Mouse (Mus musculus) cerebellum, adult 2 months (tissue): ENCODE data around the gene Olfr574. TPM values are rescaled to one million over a fixed set of nuclear protein-coding genes. Genes with fewer than 3 reads are reported as not detected.

ENCODE experiments used
- DNase-seq, 2 experiments: peaks; one replicate each; pipeline ENCODE4 v3.0.0; 2021
- H3K27ac ChIP-seq: fragments of 200-500 bp; 2 replicates; pipeline ENCODE4 v1.5.1; 2012; ENCODE audit warnings: low read length, control low read depth, inconsistent platforms; ENCODE audit not compliant: insufficient read depth
- H3K27me3 ChIP-seq: fragments of 200-500 bp; 2 replicates; pipeline ENCODE4 v1.6.1; 2012; ENCODE audit warnings: inconsistent platforms, mild to moderate bottlenecking, low read length, moderate library complexity; ENCODE audit not compliant: control insufficient read depth, insufficient read depth
- H3K4me1 ChIP-seq: fragments of 200-500 bp; 2 replicates; pipeline ENCODE4 v1.6.1; 2011; ENCODE audit warnings: low read length; ENCODE audit not compliant: control insufficient read depth, insufficient read depth
- H3K4me3 ChIP-seq: fragments of 200-500 bp; replicated peaks from 2 replicates; pipeline ENCODE3; 2011; ENCODE audit warnings: mild to moderate bottlenecking, low read depth, low read length, control low read depth; ENCODE audit not compliant: insufficient read depth
- CTCF ChIP-seq: fragments of 200-500 bp; IDR thresholded peaks from 2 replicates; pipeline ENCODE4 v1.5.1; 2011; ENCODE audit warnings: low read depth, mild to moderate bottlenecking, control low read depth, low read length, moderate library complexity, borderline replicate concordance; ENCODE audit not compliant: insufficient read depth
- POLR2A ChIP-seq: fragments of 200-500 bp; IDR thresholded peaks from 2 replicates; pipeline ENCODE4 v1.6.1; 2011; ENCODE audit warnings: low read length, control low read depth, borderline replicate concordance; ENCODE audit not compliant: insufficient read depth
- WGBS: fragments of 180-500 bp; shearing (Covaris S2); methylation state at CpG from one replicate; pipeline ENCODE4 v1.1.7; 2018; 5-methylcytosine and 5-hydroxymethylcytosine counted together
- polyA plus RNA-seq: library from polyadenylated mRNA; depleted of rRNA; stranded (reverse); fragments of >200 nt; gene quantifications from 2 replicates; pipeline ENCODE4 v1.2.3, GENCODE M21; 2012; rRNA removed

Gene Olfr574
- polyA plus RNA-seq, 1 experiment: not detected

- no peaks in the 10 kb centered on the region for H3K4me1 ChIP-seq
- 86% methylated on average over 1 of the region's 1 CpGs for WGBS
- DNase-seq: no peak
- H3K4me3 ChIP-seq: no peak overlapping the region
- H3K27me3 ChIP-seq: no peaks in the 10 kb centered on the region
- no peak for TF ChIP-seq POLR2A
- TF ChIP-seq CTCF: no peak
- H3K27ac ChIP-seq: no peak overlapping the region
Measured at GRCm38 (mm10) chr7:102943417-102943816, 4.8 kb upstream of the Olfr574 start.

- Histone ChIP-seq H3K4me3 (no peak overlapping the region), H3K27ac (no peak overlapping the region), H3K4me1 (no peaks in the 10 kb centered on the region), H3K27me3 (no peaks in the 10 kb centered on the region)
- no peak for TF ChIP-seq POLR2A
- DNase-seq: no peak
- 62% methylated on average over 1 of the region's 1 CpGs for WGBS
Measured at GRCm38 (mm10) chr7:102950732-102951131, 2.5 kb downstream of the Olfr574 start.

GRCm38 (mm10) chr7:102958137-102958536, 9.9 kb downstream of the Olfr574 start:
- 77% methylated on average over 3 of the region's 3 CpGs for WGBS
- DNase-seq: no peak
- TF ChIP-seq CTCF: no peak
- TF ChIP-seq POLR2A: no peak
- no peak overlapping the region for H3K4me3 ChIP-seq
- no peak overlapping the region for H3K27ac ChIP-seq
- no peaks in the 10 kb centered on the region for H3K27me3 ChIP-seq
- no peaks in the 10 kb centered on the region; the same call in 1 of the 2 replicates for H3K4me1 ChIP-seq

- no peak within 1 kb of the TSS for H3K27ac ChIP-seq
- no peak for TF ChIP-seq CTCF
- no peak for TF ChIP-seq POLR2A
- H3K4me1 ChIP-seq: no peaks in the 10 kb centered on the region; the same call in 1 of the 2 replicates
- no peaks in the 10 kb centered on the region for H3K27me3 ChIP-seq
- no peak within 1 kb of the TSS for H3K4me3 ChIP-seq
- whole genome bisulfite sequencing: 63% methylated on average over 1 of the region's 1 CpGs
- no peak for DNase-seq
Measured at GRCm38 (mm10) chr7:102958593-102958992, 10.3 kb downstream of the Olfr574 start, which contains the start of gene Olfr575. Gene Olfr575, minus strand, starts transcription at chr7:102958775.

GRCm38 (mm10) chr7:102962360-102962759, 14.1 kb downstream of the Olfr574 start, which contains the start of gene Olfr576:
Gene Olfr576, plus strand, starts transcription at chr7:102962660.
- no peak for TF ChIP-seq CTCF
- TF ChIP-seq POLR2A: no peak
- no peak for DNase-seq
- WGBS: 28% methylated on average over 2 of the region's 2 CpGs
- Histone ChIP-seq H3K4me3 (no peak within 1 kb of the TSS), H3K27ac (no peak within 1 kb of the TSS), H3K4me1 (no peaks in the 10 kb centered on the region; the same call in 1 of the 2 replicates), H3K27me3 (no peaks in the 10 kb centered on the region)

- H3K4me3 ChIP-seq: no peak overlapping the region
- 27% methylated on average over 1 of the region's 1 CpGs for WGBS
- H3K27ac ChIP-seq: no peak overlapping the region
- no peaks in the 10 kb centered on the region for H3K4me1 ChIP-seq
- no peak for TF ChIP-seq POLR2A
- no peak for TF ChIP-seq CTCF
- DNase-seq: no peak
- H3K27me3 ChIP-seq: no peaks in the 10 kb centered on the region
Measured at GRCm38 (mm10) chr7:102974399-102974798, 26.1 kb downstream of the Olfr574 start.

- WGBS: 77% methylated on average over 2 of the region's 2 CpGs
- H3K27me3 ChIP-seq: no peaks in the 10 kb centered on the region
- H3K4me1 ChIP-seq: no peaks in the 10 kb centered on the region
- no peak for DNase-seq
- no peak within 1 kb of the TSS for H3K4me3 ChIP-seq
- no peak for TF ChIP-seq CTCF
- no peak for TF ChIP-seq POLR2A
- no peak within 1 kb of the TSS for H3K27ac ChIP-seq
Measured at GRCm38 (mm10) chr7:102975843-102976242, 27.6 kb downstream of the Olfr574 start, which contains the start of gene Olfr577. Gene Olfr577, minus strand, starts transcription at chr7:102975943.

- no peak within 1 kb of the TSS for H3K4me3 ChIP-seq
- H3K4me1 ChIP-seq: no peaks in the 10 kb centered on the region
- TF ChIP-seq POLR2A: no peak
- no peak for TF ChIP-seq CTCF
- no peak for DNase-seq
- 66% methylated on average over 3 of the region's 3 CpGs for WGBS
- H3K27ac ChIP-seq: no peak within 1 kb of the TSS
- no peaks in the 10 kb centered on the region for H3K27me3 ChIP-seq
Measured at GRCm38 (mm10) chr7:102989224-102989623, 41.0 kb downstream of the Olfr574 start, which contains the start of gene Olfr578. Gene Olfr578, minus strand, starts transcription at chr7:102989324.

Other genes starting within 250 kb of the Olfr574 start
- gene Olfr558, start 246.3 kb upstream of the Olfr574 start, polyA plus RNA-seq: 0.49 and 0.52 TPM in 2 replicates
- gene Olfr33, start 229.4 kb upstream of the Olfr574 start, polyA plus RNA-seq: not detected in 2 replicates
- gene Olfr559, start 221.0 kb upstream of the Olfr574 start, polyA plus RNA-seq: not detected in 2 replicates
- gene Olfr560, start 189.1 kb upstream of the Olfr574 start, polyA plus RNA-seq: 0.07 TPM in 1 of 2 replicates, not detected in the other
- 0.51 and 0.75 TPM in 2 replicates for gene Olfr78, start 189.0 kb upstream of the Olfr574 start, polyA plus RNA-seq
- not detected in 2 replicates for gene Olfr561, start 177.2 kb upstream of the Olfr574 start, polyA plus RNA-seq
- gene Olfr564, start 145.0 kb upstream of the Olfr574 start, polyA plus RNA-seq: not detected in 2 replicates
- not detected in 2 replicates for gene Olfr566, start 89.7 kb upstream of the Olfr574 start, polyA plus RNA-seq
- not detected in 2 replicates for gene Olfr568, start 71.3 kb upstream of the Olfr574 start, polyA plus RNA-seq
- not detected in 2 replicates for gene Olfr569, start 57.6 kb upstream of the Olfr574 start, polyA plus RNA-seq
- 0.19 TPM in 1 of 2 replicates, not detected in the other for gene Olfr570, start 53.9 kb upstream of the Olfr574 start, polyA plus RNA-seq
- gene Olfr571, start 30.9 kb upstream of the Olfr574 start, polyA plus RNA-seq: not detected in 2 replicates
- gene Olfr572, start 24.1 kb upstream of the Olfr574 start, polyA plus RNA-seq: not detected in 2 replicates
- not detected in 2 replicates for gene Olfr573-ps1, start 5.9 kb upstream of the Olfr574 start, polyA plus RNA-seq
- gene Olfr575, start 10.3 kb downstream of the Olfr574 start, polyA plus RNA-seq: not detected in 2 replicates
- gene Olfr576, start 14.2 kb downstream of the Olfr574 start, polyA plus RNA-seq: not detected in 2 replicates
- gene Olfr577, start 27.5 kb downstream of the Olfr574 start, polyA plus RNA-seq: not detected in 2 replicates
- not detected in 2 replicates for gene Olfr578, start 40.9 kb downstream of the Olfr574 start, polyA plus RNA-seq
- not detected in 2 replicates for gene Olfr582, start 89.6 kb downstream of the Olfr574 start, polyA plus RNA-seq
- gene Olfr583, start 102.8 kb downstream of the Olfr574 start, polyA plus RNA-seq: not detected in 2 replicates
- not detected in 2 replicates for gene Olfr584, start 133.4 kb downstream of the Olfr574 start, polyA plus RNA-seq
- gene Olfr585, start 149.3 kb downstream of the Olfr574 start, polyA plus RNA-seq: not detected in 2 replicates
- not detected in 2 replicates for gene Olfr586, start 177.2 kb downstream of the Olfr574 start, polyA plus RNA-seq
- gene Olfr588-ps1, start 192.4 kb downstream of the Olfr574 start, polyA plus RNA-seq: not detected in 2 replicates
- gene Olfr589, start 207.9 kb downstream of the Olfr574 start, polyA plus RNA-seq: not detected in 2 replicates
- not detected in 2 replicates for gene Olfr591, start 229.9 kb downstream of the Olfr574 start, polyA plus RNA-seq
- not detected in 2 replicates for gene Olfr592, start 236.3 kb downstream of the Olfr574 start, polyA plus RNA-seq